Mouse (Mus musculus): ENCODE data around the gene Gng4. TPM values are rescaled to one million over a fixed set of nuclear protein-coding genes. Genes with fewer than 3 reads are reported as not detected.
"Not testable (repeated sequence)": the region's sequence is repeated elsewhere in the genome, so short reads cannot be mapped to it uniquely, and the experiment has no call there.

Gng4 gene
- total RNA-seq, 2 experiments from 2014 or later, result 15.8 to 18.0 TPM

DNA sequence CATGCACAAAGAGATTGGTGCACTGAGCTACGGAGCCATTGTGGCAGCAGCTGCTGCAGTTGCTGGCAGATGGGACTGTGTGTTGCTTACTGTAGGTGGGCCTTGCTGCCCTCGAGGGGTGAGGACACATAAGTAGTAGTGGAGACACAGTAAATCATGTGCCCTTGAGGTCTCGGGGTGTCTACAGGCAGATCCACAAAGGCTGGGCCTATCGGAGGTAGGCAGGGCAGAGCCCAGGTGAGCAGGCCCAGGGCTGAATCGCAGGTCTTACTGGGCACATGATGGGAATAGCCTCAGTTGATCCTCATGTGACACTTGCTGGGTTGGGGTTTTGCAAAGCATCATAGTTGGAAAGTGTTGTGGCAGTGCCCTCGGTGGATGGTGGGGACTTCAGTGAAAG, 3.1 kb downstream of the Gng4 start:
- Histone ChIP-seq H3K4me3 (no peak overlapping the region), H3K27ac (no peak overlapping the region)
- no peak for DNase-seq (ENCODE audit: low spot score in 2 of 2)
- no peak for TF ChIP-seq CTCF (conservative IDR thresholded peaks at IDR 0.05)

DNA sequence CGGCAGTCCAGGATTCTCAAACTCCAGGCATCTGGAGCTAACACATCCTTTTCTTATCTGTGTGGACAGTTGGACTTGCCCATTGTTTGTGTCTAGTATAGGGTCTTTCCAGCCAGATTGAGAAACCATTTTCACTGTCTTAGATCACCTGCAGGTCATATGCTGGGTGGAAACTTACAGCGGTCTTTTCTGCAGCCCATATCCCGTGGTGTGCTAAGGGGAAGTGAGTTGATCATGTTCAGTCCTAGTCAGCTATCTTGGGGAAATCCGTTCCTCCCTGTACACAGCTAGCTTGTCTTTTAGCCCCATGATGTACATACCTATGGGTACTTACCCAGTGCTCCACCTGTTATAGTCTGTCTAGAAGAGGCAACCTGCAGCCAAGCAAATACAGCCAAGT, 4.2 kb downstream of the Gng4 start:
- H3K27ac ChIP-seq, result no peak overlapping the region
- H3K4me3 ChIP-seq, result no peak overlapping the region
- DNase-seq (ENCODE audit: low spot score in 2 of 2), result no peak
- TF ChIP-seq CTCF (conservative IDR thresholded peaks at IDR 0.05), result no peak

DNA sequence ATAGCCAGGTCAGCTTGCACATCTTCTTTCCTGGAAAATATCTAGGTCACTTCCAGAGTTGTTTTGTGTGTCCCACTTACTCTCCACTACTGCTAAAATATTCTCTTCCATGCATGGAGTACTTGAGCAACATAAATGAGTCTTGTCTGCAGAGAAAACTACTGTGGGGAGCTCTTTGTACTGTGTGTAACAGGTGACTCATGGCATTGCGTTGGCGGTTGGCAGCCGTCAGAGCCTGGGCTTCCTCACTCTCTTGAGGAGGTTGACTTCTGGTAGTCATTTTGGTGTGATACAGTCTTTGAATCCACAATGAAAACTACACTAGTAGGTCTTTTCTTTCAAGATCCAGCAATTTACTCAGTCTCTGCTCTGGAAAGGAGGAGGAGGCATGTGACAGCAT, 8.1 kb downstream of the Gng4 start:
- Histone ChIP-seq H3K27ac (no peak overlapping the region), H3K4me3 (no peak overlapping the region)
- peak in 1 of 2 experiments; percentile 45 for DNase-seq (ENCODE audit: low spot score in 2 of 2)
- TF ChIP-seq CTCF (conservative IDR thresholded peaks at IDR 0.05), result no peak

DNA sequence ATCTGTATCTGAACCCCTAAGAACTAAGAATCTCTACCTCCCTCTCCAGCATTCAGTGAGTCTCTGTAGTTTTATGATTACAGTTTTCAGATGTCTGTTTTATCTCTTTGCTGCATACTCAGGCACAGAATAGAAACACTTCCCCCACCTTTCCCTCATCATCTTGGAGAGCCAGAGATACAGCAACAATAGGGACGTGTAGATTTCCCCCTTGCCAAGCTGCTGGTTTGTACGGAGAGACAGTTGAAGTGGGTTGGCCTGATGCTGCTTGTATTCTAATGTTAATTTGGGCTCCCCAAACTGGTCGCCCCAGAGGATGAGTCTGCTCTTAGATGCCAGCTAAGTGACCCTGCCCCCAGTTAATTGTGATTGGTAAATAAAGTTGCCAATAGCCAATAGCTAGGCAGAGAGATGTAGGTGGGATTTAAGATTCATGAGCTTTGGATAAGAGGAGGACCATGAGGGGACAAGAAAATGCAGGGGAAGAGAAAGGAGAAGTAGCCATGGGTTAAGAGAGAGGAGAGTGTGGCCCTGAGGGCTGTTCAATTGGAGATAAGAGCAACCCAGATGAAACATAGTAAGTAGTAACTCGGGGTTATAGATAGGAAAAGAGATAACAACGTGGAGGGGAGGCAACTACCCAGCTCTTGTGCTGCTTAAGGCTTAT, 11.4 kb downstream of the Gng4 start:
- Histone ChIP-seq H3K27ac (no peak overlapping the region), H3K4me3 (no peak overlapping the region)
- DNase-seq (ENCODE audit: low spot score in 2 of 2), result peak in 1 of 2 experiments; percentile 6
- no peak for TF ChIP-seq CTCF (conservative IDR thresholded peaks at IDR 0.05)

DNA sequence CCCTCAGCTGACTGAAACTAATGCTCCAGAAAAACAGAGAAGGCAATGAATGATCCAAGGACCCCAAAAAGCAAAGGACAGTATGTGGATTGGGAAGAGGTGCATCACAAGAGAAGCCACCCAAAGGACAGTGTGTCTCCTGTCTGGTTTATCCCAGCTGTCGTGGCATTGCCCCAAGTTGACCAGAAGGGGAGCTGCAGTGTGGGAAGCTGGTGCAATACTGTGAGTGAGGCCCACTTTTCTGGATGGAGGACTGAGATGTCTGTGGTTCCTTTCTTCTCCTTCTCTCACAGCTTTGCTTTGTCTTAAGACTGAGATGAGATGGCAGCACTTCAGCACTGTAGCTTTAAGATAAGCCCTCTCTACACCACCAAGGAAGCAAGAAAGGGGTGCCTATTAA, 12.2 kb downstream of the Gng4 start:
- DNase-seq (ENCODE audit: low spot score in 2 of 2), result no peak
- H3K27ac ChIP-seq, result no peak overlapping the region
- H3K4me3 ChIP-seq, result no peak overlapping the region
- TF ChIP-seq CTCF (conservative IDR thresholded peaks at IDR 0.05), result no peak

DNA sequence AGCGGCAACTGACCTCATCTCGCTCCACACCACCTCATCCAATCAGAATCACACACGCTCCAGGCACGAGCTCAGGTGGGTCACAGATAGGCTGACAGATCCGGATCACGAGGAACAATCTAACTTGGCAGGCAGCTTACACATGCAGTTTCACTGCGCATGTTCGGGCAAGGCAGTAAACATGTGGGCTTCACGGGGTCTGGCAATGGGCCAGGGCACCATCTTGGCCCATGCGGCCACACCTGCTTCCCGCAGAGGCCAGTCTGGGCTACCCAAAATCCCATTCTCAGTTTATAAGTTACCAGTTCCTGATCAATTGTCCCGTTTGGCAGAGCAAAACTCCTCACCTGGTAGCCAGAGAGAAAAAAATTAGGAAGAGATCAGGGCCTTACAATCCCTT, 14.0 kb downstream of the Gng4 start:
- not testable (repeated sequence) for H3K27ac ChIP-seq; DNase-seq (ENCODE audit: low spot score in 2 of 2); H3K4me3 ChIP-seq

DNA sequence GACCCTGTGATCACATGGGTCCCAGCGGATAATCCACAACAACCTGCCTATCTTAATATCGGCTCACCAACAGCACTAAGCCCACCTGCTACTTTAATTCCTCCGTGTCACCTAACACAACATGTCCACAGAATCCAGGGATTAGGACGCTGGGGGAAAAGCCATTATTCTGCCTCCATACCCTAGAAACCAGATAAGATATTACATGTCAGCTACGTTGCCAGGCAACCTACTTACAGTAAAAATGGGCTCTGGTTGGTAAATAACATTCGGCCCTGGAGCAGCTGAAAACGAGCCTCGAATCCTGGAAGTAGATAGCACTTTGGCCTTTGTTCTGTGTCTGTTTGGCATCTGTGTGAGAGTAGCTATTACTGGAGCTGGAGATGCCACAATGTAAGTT, 14.9 kb downstream of the Gng4 start:
- H3K27ac ChIP-seq, result no peak overlapping the region
- no peak overlapping the region for H3K4me3 ChIP-seq
- no peak for TF ChIP-seq CTCF (conservative IDR thresholded peaks at IDR 0.05)
- DNase-seq (ENCODE audit: low spot score in 2 of 2), result no peak

DNA sequence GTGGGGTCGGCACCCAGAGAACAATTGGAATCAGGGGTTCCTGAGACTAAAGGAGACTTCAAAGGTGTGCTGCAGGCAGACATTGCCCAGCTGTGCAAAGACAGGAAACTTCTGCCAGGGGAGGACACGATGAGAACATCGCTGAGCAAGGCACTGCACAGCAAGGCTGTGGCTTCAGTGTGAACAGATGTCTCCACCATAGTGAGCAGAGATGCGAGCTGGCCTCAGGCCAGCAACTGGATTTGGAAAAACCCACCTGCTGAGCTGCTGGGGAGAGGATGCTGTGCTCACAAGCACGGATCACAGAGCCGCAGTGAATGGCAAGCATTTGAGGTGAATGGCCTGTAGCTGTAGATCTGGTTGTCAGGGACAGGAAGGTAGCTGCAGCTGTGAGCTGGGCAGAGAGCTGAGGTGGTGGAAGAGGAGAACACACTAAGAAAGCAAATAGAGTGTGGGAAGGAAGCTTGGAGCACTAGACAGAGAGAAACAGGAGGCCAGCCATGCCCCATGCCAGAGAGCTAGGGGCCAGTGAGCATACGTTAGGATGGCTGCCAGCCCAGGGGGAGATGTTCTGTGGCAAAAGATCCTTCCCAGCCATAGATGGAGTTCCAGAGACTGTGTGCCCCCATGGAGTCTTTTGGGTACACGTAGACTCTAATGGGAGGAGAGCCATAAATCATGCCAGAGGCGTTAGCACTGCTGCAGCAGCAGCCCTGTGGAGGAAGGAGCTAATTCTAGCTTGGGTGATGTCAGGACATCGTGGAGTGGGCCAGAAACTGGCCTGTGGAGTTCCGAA, 24.7 kb downstream of the Gng4 start:
- no peak overlapping the region for H3K27ac ChIP-seq
- no peak overlapping the region for H3K4me3 ChIP-seq
- TF ChIP-seq CTCF (conservative IDR thresholded peaks at IDR 0.05), result no peak
- DNase-seq (ENCODE audit: low spot score in 2 of 2), result no peak

DNA sequence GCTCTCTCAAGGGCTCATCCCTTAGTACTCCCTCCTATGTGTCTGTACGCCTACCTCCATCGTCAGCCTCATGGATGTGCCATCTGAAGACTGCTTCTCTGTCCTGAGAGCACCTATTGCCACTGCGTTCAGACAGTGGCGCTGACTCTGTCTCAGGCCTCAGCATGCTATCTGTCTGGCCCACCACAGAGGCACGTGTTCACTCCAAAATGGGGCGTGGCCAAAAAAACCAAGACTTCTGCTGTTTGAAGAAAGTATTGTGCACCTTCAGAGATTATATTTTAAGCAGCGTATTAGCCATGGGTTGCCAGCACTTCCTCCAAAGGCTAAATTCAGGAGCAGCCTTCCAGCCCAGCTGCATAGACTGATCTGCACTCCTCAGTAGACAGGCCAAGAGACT, 27.0 kb downstream of the Gng4 start:
- TF ChIP-seq CTCF (conservative IDR thresholded peaks at IDR 0.05), result no peak
- Histone ChIP-seq H3K27ac (no peak overlapping the region), H3K4me3 (no peak overlapping the region)
- DNase-seq (ENCODE audit: low spot score in 2 of 2), result no peak

DNA sequence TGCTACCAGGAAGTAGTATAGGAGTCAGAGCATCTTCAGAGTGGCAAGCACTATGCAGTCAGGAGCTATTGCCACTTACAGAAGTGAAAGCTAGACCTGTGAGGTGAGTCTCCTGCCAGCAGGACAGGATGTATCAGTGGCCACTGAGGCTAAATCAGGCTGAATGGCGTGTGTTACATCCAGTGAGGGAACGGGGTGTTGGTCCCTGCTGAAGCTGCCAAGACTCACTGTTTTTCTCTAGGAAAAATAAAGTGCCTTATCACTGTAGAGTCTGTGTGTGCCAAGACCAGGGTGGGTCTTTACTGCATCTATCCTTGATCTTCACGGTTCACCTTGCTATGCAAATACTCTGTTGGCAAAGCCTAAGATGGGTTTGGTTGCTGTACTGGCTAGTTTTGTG, 34.8 kb downstream of the Gng4 start:
- no peak for DNase-seq (ENCODE audit: low spot score in 2 of 2)
- Histone ChIP-seq H3K4me3 (no peak overlapping the region), H3K27ac (no peak overlapping the region)
- TF ChIP-seq CTCF (conservative IDR thresholded peaks at IDR 0.05), result no peak

DNA sequence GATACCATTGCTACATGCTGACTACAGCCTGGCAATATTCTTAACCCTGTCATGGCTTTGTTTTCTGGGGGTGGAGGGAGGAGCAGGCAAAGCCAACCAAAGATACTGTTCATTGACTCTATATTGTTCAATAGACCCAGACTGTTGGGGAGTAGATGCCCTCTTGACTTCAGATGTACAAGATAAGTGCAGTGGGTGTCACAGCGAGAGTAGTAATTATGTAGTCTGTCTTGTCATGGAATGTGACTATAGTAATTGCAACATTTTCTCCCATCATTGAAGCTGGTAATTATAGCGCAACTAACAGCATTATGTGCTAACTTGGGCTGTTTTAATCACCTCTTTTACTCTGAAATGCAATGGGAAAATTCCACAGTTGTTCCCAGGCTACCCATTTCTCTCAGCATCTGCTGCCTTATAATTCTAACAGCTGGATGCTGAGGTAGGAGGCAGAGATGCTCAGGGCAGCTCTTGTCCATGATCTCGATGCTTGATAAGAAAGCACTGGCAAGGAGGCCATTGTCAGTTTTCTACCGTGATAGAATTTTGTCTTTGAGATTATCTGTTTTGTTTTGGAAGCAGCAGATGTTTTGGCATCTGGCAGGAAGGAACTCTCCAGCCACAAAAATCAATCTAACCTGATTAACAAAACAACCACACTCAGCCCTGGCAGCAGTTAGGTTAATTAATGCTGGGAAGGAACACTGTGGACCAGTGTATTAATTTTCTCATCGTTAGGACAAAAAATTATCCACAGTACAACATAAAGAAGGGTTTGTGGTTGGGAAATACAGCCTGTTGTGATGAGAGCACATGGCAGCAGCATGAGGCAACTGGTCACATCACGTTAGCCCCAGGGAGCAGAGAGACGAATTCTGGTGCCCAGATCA, 36.6 kb downstream of the Gng4 start:
- no peak for TF ChIP-seq CTCF (conservative IDR thresholded peaks at IDR 0.05)
- Histone ChIP-seq H3K4me3 (no peak overlapping the region), H3K27ac (no peak overlapping the region)
- DNase-seq (ENCODE audit: low spot score in 2 of 2), result no peak

DNA sequence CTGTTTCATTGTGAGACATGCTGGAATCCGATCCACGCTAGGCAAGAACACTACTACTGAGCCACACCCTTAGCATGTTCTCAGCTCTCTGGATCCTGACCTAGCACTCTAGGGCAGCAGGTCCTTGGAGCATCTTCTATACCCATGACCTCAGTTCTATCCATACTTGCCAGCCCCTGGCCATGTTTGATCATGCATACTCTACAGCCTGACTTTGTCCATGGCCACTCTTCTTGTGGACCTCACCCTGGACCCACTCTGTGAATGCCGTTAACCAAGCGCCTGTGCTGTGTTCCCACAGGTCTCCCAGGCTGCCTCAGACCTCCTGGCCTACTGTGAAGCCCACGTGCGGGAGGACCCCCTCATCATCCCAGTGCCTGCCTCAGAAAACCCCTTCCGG, 41.1 kb downstream of the Gng4 start:
- TF ChIP-seq CTCF (conservative IDR thresholded peaks at IDR 0.05), result no peak

DNA sequence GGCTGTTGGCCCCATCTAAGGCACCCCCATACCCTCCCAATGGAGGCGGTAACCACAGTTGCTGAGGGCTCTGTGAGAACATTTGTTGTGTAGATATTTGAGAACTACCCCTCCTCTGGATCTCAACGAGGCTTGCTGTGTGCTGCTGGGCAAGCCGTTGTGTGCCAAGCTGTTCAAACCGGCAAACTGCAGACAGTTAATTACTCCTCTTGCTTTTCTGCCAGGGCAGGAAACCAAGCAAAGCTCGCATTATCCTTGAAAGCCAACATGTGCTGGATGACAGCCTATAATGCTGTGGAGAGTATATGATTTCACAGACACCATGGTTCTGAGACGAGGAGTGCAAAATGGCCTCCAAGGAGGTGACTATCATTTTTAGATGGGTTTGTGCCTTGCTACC, 42.7 kb downstream of the Gng4 start:
- H3K27ac ChIP-seq, result no peak overlapping the region
- no peak for DNase-seq (ENCODE audit: low spot score in 2 of 2)
- TF ChIP-seq CTCF (conservative IDR thresholded peaks at IDR 0.05), result no peak
- H3K4me3 ChIP-seq, result no peak overlapping the region

More for the DNA sequence above, 41.1 kb downstream of the Gng4 start:
- no peak overlapping the region for H3K27ac ChIP-seq
- H3K4me3 ChIP-seq, result no peak overlapping the region
- DNase-seq (ENCODE audit: low spot score in 2 of 2), result no peak

Measured in layer of hippocampus, adult 2 months (tissue).